Mouse (Mus musculus) CH12.LX (cell line): ENCODE measurements around the gene Acmsd. TPM values are rescaled to one million over a fixed set of nuclear protein-coding genes. Genes with fewer than 3 reads are reported as not detected.

Experiments used
- DNase-seq: peaks from one replicate; pipeline ENCODE4 v3.0.0-alpha.2; 2013; ENCODE audit errors: extremely low read depth
- H3K27ac ChIP-seq: 2 replicates; pipeline ENCODE4 v1.5.1; 2012; ENCODE audit warnings: low read depth, mild to moderate bottlenecking, control low read depth, moderate library complexity; ENCODE audit not compliant: insufficient read depth
- H3K27me3 ChIP-seq: replicated peaks from 2 replicates; pipeline ENCODE3; 2012; ENCODE audit warnings: inconsistent platforms
- H3K36me3 ChIP-seq, 2 experiments: replicated peaks in 1 of 2; 2 replicates each; pipeline versions ENCODE3 to v1.6.1; 2012; ENCODE audit warnings: inconsistent platforms in 1 of 2, low read length in 1 of 2, mild to moderate bottlenecking in 1 of 2, mixed read lengths in 1 of 2, moderate library complexity in 1 of 2; ENCODE audit not compliant: control insufficient read depth in 1 of 2, insufficient read depth in 1 of 2
- H3K4me1 ChIP-seq, 2 experiments: 2 replicates each; pipeline ENCODE4 v1.6.1; 2012; ENCODE audit warnings: inconsistent platforms in 1 of 2, moderate library complexity in 1 of 2; ENCODE audit not compliant: insufficient read depth in 2 of 2, control insufficient read depth in 1 of 2
- H3K4me2 ChIP-seq: 2 replicates; pipeline ENCODE4 v1.6.1; 2012; ENCODE audit warnings: low read depth, mild to moderate bottlenecking, control low read depth; ENCODE audit not compliant: poor library complexity, insufficient read depth, severe bottlenecking
- H3K4me3 ChIP-seq, 3 experiments: fragments of 150-350 bp in 1 of 3; sonication (generic) in 1 of 3; replicated peaks in 1 of 3; 2 replicates each; pipeline versions ENCODE3 to v1.5.1; 2011 to 2012; ENCODE audit warnings: low read depth in 2 of 3, low read length in 2 of 3, mild to moderate bottlenecking in 2 of 3, moderate library complexity in 2 of 3, control low read depth in 1 of 3, improper control_type of control experiment in 1 of 3, inconsistent platforms in 1 of 3, mixed read lengths in 1 of 3; ENCODE audit not compliant: poor library complexity in 1 of 3
- H3K79me2 ChIP-seq: replicated peaks from 2 replicates; pipeline ENCODE4 v1.6.1; 2012; ENCODE audit warnings: mild to moderate bottlenecking, moderate library complexity; ENCODE audit not compliant: control insufficient read depth, poor library complexity, insufficient read depth, severe bottlenecking; ENCODE audit errors: extremely low read depth
- H3K9ac ChIP-seq: 2 replicates; pipeline ENCODE4 v1.6.1; 2012; ENCODE audit warnings: low read depth, mild to moderate bottlenecking, control low read depth, moderate library complexity; ENCODE audit not compliant: insufficient read depth
- H3K9me3 ChIP-seq: replicated peaks from 2 replicates; pipeline ENCODE3; 2012; ENCODE audit warnings: low read length, inconsistent platforms, mixed read lengths
- CHD1 ChIP-seq: IDR thresholded peaks from 2 replicates; pipeline ENCODE4 v1.6.1; 2012; ENCODE audit warnings: low read depth, low read length, improper control_type of control experiment, inconsistent platforms
- CHD2 ChIP-seq: IDR thresholded peaks from 2 replicates; pipeline ENCODE4 v1.6.1; 2011; ENCODE audit warnings: low read length, improper control_type of control experiment
- ELF1 ChIP-seq: IDR thresholded peaks from 2 replicates; pipeline ENCODE4 v1.6.1; 2014; ENCODE audit warnings: low read depth, mild to moderate bottlenecking, inconsistent platforms, low read length, improper control_type of control experiment
- EP300 ChIP-seq: IDR thresholded peaks from 2 replicates; pipeline ENCODE4 v1.6.1; 2011; ENCODE audit warnings: low read length, improper control_type of control experiment
- ETS1 ChIP-seq: conservative IDR thresholded peaks from 2 replicates; pipeline ENCODE4 v1.6.1; 2012; ENCODE audit warnings: low read depth, mild to moderate bottlenecking, inconsistent platforms, low read length, improper control_type of control experiment, moderate library complexity
- GABPA ChIP-seq: IDR thresholded peaks from 2 replicates; pipeline ENCODE4 v1.6.1; 2012; ENCODE audit warnings: low read depth, low read length, improper control_type of control experiment, inconsistent platforms; ENCODE audit not compliant: insufficient replicate concordance
- JUN ChIP-seq: IDR thresholded peaks from 2 replicates; pipeline ENCODE4 v1.6.1; 2011; ENCODE audit warnings: low read depth, mild to moderate bottlenecking, low read length, improper control_type of control experiment, moderate library complexity; ENCODE audit not compliant: insufficient read depth
- JUND ChIP-seq: conservative IDR thresholded peaks from 2 replicates; pipeline ENCODE4 v1.6.1; 2011; ENCODE audit warnings: low read depth, low read length, improper control_type of control experiment
- KAT2A ChIP-seq: IDR thresholded peaks from 2 replicates; pipeline ENCODE4 v1.6.1; 2012; ENCODE audit warnings: low read length, improper control_type of control experiment, inconsistent platforms; ENCODE audit not compliant: insufficient replicate concordance
- MAX ChIP-seq: IDR thresholded peaks from 2 replicates; pipeline ENCODE4 v1.6.1; 2011; ENCODE audit warnings: low read length, improper control_type of control experiment
- MAZ ChIP-seq: IDR thresholded peaks from 2 replicates; pipeline ENCODE4 v1.6.1; 2012; ENCODE audit warnings: low read depth, mild to moderate bottlenecking, inconsistent platforms, low read length, improper control_type of control experiment, moderate library complexity
- MYC ChIP-seq: IDR thresholded peaks from 2 replicates; pipeline ENCODE4 v1.6.1; 2011; ENCODE audit warnings: low read depth, mild to moderate bottlenecking, improper control_type of control experiment, low read length
- NRF1 ChIP-seq: IDR thresholded peaks from 2 replicates; pipeline ENCODE4 v1.6.1; 2014; ENCODE audit warnings: low read depth, mild to moderate bottlenecking, inconsistent platforms, low read length, improper control_type of control experiment, moderate library complexity
- RCOR1 ChIP-seq: conservative IDR thresholded peaks from 2 replicates; pipeline ENCODE4 v1.6.1; 2012; ENCODE audit warnings: low read depth, mild to moderate bottlenecking, inconsistent platforms, low read length, improper control_type of control experiment
- SMC3 ChIP-seq: IDR thresholded peaks from 2 replicates; pipeline ENCODE4 v1.6.1; 2011; ENCODE audit warnings: low read depth, low read length, improper control_type of control experiment
- UBTF ChIP-seq: IDR thresholded peaks from 2 replicates; pipeline ENCODE4 v1.6.1; 2012; ENCODE audit warnings: low read depth, mild to moderate bottlenecking, inconsistent platforms, low read length, improper control_type of control experiment, moderate library complexity
- USF2 ChIP-seq: conservative IDR thresholded peaks from 2 replicates; pipeline ENCODE4 v1.6.1; 2011; ENCODE audit warnings: low read depth, low read length, improper control_type of control experiment
- ZC3H11A ChIP-seq: IDR thresholded peaks from 2 replicates; pipeline ENCODE4 v1.6.1; 2012; ENCODE audit warnings: low read depth, mild to moderate bottlenecking, inconsistent platforms, low read length, improper control_type of control experiment
- dilution Hi-C: fragments of 300-500 bp; cut with MboI; formaldehyde crosslinking; loops from 2 replicates; pipeline ENCODE4 v1.14.3; 2020; ENCODE audit warnings: low sequenced_read_pairs; ENCODE audit not compliant: extremely low pct_unique_long_range_greater_than_20kb, extremely low pct_ligation_motif_present
- in situ Hi-C: fragments of 300-500 bp; cut with MboI; formaldehyde crosslinking; loops from 3 replicates; pipeline ENCODE4 v1.14.3; 2019; ENCODE audit warnings: low sequenced_read_pairs, low pct_ligation_motif_present, low pct_unique_long_range_greater_than_20kb, mixed read lengths
- polyA plus RNA-seq: library from polyadenylated mRNA; unstranded; fragments of >175 nt; gene quantifications from 2 replicates; pipeline ENCODE4 v1.2.1, GENCODE M21; 2012; ENCODE audit warnings: low read depth; ENCODE audit not compliant: insufficient read length
- total RNA-seq, 2 experiments: library from RNA; depleted of rRNA; stranded (reverse); fragments of 300-350 nt in 1 of 2; fragments of >200 nt in 1 of 2; gene quantifications; 2 replicates each; pipeline ENCODE4 v1.2.3; 2012 to 2014

Gene Acmsd
- total and polyA plus RNA-seq, 3 experiments = not detected

GRCm38 (mm10) chr1:127775206-127775720 lies 46.0 kb downstream of the Acmsd start:
- dilution Hi-C loops = no loop called here
- in situ Hi-C loops = no loop called here
- Histone ChIP-seq H3K4me3 (peak overlapping the region; percentile 75 to 97 (median 85)), H3K27me3 (no peaks in the 10 kb centered on the region), H3K36me3 (peaks cover 0 to 25% of the 10 kb centered on the region in 2 experiments), H3K9ac (peak overlapping the region; percentile 95), H3K27ac (no peak overlapping the region), H3K4me2 (peak overlapping the region; percentile 100), H3K4me1 (peaks cover 2 to 49% of the 10 kb centered on the region in 2 experiments; a peak in 2 of 4 replicates), H3K9me3 (no peaks in the 10 kb centered on the region), H3K79me2 (peaks cover 57% of the 10 kb centered on the region)
- TF ChIP-seq CHD1 = 0 out of 2 replicates have a peak, but pooled peaks have one; percentile 54
- TF ChIP-seq MYC = no peak
- DNase-seq = no peak

GRCm38 (mm10) chr1:127776246-127776645 lies 47.0 kb downstream of the Acmsd start:
- H3K79me2 ChIP-seq = peaks cover 64% of the 10 kb centered on the region
- H3K9ac ChIP-seq = peak overlapping the region; percentile 95
- peaks cover 8 to 58% of the 10 kb centered on the region in 2 experiments for H3K4me1 ChIP-seq
- peaks cover 0 to 24% of the 10 kb centered on the region in 2 experiments for H3K36me3 ChIP-seq
- H3K4me2 ChIP-seq = peak overlapping the region; percentile 90
- H3K4me3 ChIP-seq = peak overlapping the region; percentile 41 to 97 (median 75)
- no peak for TF ChIP-seq ELF1
- TF ChIP-seq UBTF = no peak
- no peak for TF ChIP-seq RCOR1
- no peak for TF ChIP-seq MYC
- TF ChIP-seq KAT2A = no peak
- no peak for TF ChIP-seq JUND
- no peak for TF ChIP-seq JUN
- TF ChIP-seq CHD2 = no peak
- no peak for TF ChIP-seq GABPA
- no peak for TF ChIP-seq EP300
- TF ChIP-seq ETS1 = no peak
- TF ChIP-seq ZC3H11A = no peak
- TF ChIP-seq SMC3 = no peak
- TF ChIP-seq NRF1 = no peak
- TF ChIP-seq MAZ = no peak
- TF ChIP-seq USF2 = no peak
- TF ChIP-seq MAX = no peak
- dilution Hi-C loops = no loop called here
- no peak for DNase-seq
- in situ Hi-C loops = no loop called here
- H3K27ac ChIP-seq = no peak overlapping the region
- H3K27me3 ChIP-seq = no peaks in the 10 kb centered on the region
- H3K9me3 ChIP-seq = no peaks in the 10 kb centered on the region
